Mouse (Mus musculus): ENCODE results near the gene Secisbp2l. TPM values are rescaled to one million over a fixed set of nuclear protein-coding genes. Genes with fewer than 3 reads are reported as not detected.

Gene Secisbp2l
- total RNA-seq, 2 experiments from 2014 or later, result 10.5 to 13.8 TPM

DNA sequence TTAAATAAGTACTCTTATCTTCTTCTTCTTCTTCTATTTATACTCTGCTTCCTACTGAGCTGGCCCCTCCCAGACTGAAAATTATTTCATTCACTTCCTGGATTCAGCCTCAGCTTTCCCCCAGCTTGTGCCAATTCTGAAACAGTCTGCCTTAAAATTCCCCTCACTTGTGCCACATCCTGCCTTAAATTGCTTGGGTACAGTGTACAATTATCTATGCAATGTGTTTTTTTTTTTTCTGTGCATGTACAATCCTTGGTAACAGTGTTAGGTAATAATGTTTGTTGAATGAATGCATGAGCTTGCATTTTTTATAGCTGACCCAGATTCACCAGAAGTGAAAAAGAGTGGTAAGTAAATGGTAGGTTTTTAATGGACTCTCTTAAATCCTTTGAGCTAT lies 5.7 kb upstream of the Secisbp2l start:
- no peak for ATAC-seq (replicated peaks; ENCODE audit: low FRiP score, low TSS enrichment, poor library complexity, severe bottlenecking)

- no peak for ATAC-seq (replicated peaks; ENCODE audit: low FRiP score, low TSS enrichment, poor library complexity, severe bottlenecking)
Measured at GRCm38 (mm10) chr2:125785021-125785420, 2.4 kb upstream of the Secisbp2l start.

GRCm38 (mm10) chr2:125784392-125784791 lies 1.7 kb upstream of the Secisbp2l start:
- ATAC-seq (replicated peaks; ENCODE audit: low FRiP score, low TSS enrichment, poor library complexity, severe bottlenecking), result no peak

GRCm38 (mm10) chr2:125783868-125784267 lies 1.2 kb upstream of the Secisbp2l start:
- no peak for ATAC-seq (replicated peaks; ENCODE audit: low FRiP score, low TSS enrichment, poor library complexity, severe bottlenecking)

- ATAC-seq (replicated peaks; ENCODE audit: low FRiP score, low TSS enrichment, poor library complexity, severe bottlenecking), result no peak
Measured at GRCm38 (mm10) chr2:125781978-125782718, 522 bp downstream of the Secisbp2l start.

- ATAC-seq (replicated peaks; ENCODE audit: low FRiP score, low TSS enrichment, poor library complexity, severe bottlenecking), result no peak
Measured at GRCm38 (mm10) chr2:125781006-125781405, 1.7 kb downstream of the Secisbp2l start.

GRCm38 (mm10) chr2:125778380-125778779 lies 4.3 kb downstream of the Secisbp2l start:
- no peak for ATAC-seq (replicated peaks; ENCODE audit: low FRiP score, low TSS enrichment, poor library complexity, severe bottlenecking)

GRCm38 (mm10) chr2:125777018-125777417 lies 5.7 kb downstream of the Secisbp2l start:
- no peak for ATAC-seq (replicated peaks; ENCODE audit: low FRiP score, low TSS enrichment, poor library complexity, severe bottlenecking)

DNA sequence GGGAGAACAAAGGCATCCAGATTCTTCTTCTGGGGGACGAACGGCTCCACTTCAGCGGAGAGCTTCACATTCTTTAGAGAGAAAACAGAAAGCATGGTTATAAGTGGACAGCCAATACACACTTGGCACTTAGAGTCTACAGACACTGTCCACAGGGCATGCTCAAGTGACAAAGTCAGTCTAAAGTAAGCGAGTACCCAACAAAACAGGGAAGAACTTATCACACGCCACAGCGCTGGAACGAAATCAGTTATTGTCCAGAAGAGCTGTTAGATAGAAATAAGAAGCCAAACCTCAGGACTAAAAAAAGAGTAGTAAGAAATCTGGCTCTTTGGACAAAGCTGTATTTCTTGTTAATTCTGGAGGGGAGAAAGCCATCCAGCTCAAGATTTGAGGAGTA lies 7.0 kb downstream of the Secisbp2l start:
- peak; percentile 61 for ATAC-seq (replicated peaks; ENCODE audit: low FRiP score, low TSS enrichment, poor library complexity, severe bottlenecking)

DNA sequence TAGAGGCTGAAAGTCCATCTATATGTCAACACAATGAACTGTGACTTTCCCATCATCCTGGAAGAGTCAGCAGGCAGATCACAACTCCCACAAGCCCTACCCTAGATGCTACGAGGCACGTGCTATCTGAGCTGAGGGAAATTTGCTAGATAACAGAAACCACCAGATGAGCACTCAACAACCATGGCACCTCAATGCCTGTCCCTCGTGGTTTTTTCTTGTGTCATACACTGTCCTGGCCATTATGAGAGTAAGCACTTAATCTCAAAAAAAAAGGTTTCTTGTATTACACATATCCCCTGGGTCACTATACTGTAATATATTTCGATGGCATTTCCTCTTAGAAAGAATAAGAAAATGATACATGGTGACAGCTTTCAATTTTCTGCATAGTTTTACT lies 7.8 kb downstream of the Secisbp2l start:
- 0 out of 2 replicates have a peak, but pooled peaks have one; percentile 52 for ATAC-seq (replicated peaks; ENCODE audit: low FRiP score, low TSS enrichment, poor library complexity, severe bottlenecking)

- peak; percentile 67; the same call in 1 of the 2 replicates for ATAC-seq (replicated peaks; ENCODE audit: low FRiP score, low TSS enrichment, poor library complexity, severe bottlenecking)
Measured at GRCm38 (mm10) chr2:125765029-125765428, 17.6 kb downstream of the Secisbp2l start.

GRCm38 (mm10) chr2:125764531-125764930 lies 18.1 kb downstream of the Secisbp2l start:
- no peak for ATAC-seq (replicated peaks; ENCODE audit: low FRiP score, low TSS enrichment, poor library complexity, severe bottlenecking)

DNA sequence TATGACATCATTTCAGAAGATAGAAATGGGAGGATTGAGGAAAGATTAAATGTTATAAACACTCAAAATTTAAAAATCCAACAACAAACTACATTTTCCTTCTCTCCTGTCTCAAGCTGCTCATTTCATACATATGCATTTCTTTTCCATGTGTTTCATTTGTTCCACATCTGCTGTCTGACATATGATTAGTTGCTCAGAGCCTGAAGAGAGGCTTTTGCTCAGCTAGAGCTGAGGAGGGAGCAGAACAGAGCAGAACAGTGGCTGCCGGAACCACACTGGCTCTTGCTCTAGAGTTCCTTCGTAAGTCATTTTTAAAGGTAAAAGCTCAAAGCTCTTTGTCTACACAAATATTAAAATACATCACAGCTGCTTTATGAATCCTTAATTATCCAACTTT lies 33.3 kb downstream of the Secisbp2l start:
- no peak for ATAC-seq (replicated peaks; ENCODE audit: low FRiP score, low TSS enrichment, poor library complexity, severe bottlenecking)

- no peak for ATAC-seq (replicated peaks; ENCODE audit: low FRiP score, low TSS enrichment, poor library complexity, severe bottlenecking)
Measured at GRCm38 (mm10) chr2:125739338-125739737, 43.3 kb downstream of the Secisbp2l start.

GRCm38 (mm10) chr2:125738718-125739117 lies 44.0 kb downstream of the Secisbp2l start:
- no peak for ATAC-seq (replicated peaks; ENCODE audit: low FRiP score, low TSS enrichment, poor library complexity, severe bottlenecking)

DNA sequence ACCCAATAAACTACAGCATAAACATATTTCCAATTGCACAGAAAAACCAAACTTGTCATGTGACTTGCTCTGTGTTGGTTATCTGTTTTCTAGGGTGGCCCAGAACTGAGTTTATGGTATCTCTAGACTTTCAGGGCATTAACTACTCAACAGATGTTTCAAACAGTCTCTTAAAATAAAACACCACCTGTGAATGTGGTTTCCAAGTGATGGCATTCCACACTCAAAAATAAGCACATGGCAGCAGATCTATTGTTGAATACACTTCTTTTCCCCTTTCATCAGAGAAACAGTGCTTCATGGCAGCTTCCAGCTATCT lies 46.7 kb downstream of the Secisbp2l start:
- ATAC-seq (replicated peaks; ENCODE audit: low FRiP score, low TSS enrichment, poor library complexity, severe bottlenecking), result peak; percentile 69

- 0 out of 2 replicates have a peak, but pooled peaks have one; percentile 5 for ATAC-seq (replicated peaks; ENCODE audit: low FRiP score, low TSS enrichment, poor library complexity, severe bottlenecking)
Measured at GRCm38 (mm10) chr2:125735333-125736024, 47.2 kb downstream of the Secisbp2l start.

DNA sequence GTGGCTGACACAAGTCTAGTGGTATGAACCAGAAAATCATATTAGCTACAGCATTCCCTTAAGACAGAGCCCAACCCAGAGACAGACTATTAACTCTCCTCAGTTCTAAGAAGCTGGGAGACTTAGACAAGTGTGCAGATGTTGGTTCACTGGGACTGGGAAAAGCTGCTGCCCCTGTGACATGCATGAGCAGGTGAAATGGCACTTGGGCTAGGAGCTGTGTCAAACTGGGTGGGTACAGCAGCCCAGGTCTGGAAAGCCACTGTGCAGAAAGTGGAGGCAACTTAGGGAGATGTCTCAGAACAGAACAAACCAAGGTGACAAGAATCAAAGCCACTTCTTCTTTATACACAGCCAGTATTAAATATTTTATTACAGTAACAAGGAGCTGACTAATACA lies 47.9 kb downstream of the Secisbp2l start:
- ATAC-seq (replicated peaks; ENCODE audit: low FRiP score, low TSS enrichment, poor library complexity, severe bottlenecking), result no peak

DNA sequence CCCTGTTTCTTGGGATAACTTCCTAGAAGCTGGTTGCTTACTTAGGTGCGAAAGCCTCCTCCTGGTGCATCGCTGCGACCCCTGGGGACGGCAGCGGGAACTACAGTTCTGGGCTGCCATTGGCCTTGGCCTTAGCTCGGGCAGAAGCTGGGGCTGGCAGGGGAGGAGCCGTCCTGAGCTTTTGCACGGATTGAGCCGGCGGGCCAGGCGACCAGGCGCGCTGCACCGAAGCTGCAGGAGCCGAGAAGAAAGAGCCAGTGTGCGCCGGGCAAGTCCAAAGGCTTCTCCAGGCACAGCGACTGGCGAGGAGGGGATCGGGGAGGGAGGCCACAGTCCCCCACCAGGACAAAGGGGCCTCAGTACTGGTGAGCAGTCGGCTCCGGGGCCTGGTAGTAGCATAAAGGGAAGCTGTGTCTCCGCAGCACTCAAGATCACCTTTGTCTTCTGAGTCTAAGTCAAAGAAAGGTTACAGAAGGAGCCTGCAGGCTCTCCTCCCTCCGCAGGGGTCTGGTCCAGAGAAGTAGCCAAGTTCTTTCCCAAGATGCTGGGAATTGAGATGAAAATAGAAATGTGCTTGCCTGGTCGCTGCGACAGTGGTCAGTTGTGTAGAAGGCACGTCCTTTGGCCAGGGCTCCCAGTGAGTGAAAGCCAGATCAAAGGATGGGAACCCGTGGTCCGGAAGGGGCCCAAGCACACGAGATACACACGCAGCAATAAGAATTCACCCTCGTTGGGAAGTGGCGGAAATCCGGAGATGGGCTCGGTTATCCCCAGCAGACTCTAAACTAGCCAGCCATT lies 50.7 kb downstream of the Secisbp2l start:
- peak; percentile 85 for ATAC-seq (replicated peaks; ENCODE audit: low FRiP score, low TSS enrichment, poor library complexity, severe bottlenecking)

DNA sequence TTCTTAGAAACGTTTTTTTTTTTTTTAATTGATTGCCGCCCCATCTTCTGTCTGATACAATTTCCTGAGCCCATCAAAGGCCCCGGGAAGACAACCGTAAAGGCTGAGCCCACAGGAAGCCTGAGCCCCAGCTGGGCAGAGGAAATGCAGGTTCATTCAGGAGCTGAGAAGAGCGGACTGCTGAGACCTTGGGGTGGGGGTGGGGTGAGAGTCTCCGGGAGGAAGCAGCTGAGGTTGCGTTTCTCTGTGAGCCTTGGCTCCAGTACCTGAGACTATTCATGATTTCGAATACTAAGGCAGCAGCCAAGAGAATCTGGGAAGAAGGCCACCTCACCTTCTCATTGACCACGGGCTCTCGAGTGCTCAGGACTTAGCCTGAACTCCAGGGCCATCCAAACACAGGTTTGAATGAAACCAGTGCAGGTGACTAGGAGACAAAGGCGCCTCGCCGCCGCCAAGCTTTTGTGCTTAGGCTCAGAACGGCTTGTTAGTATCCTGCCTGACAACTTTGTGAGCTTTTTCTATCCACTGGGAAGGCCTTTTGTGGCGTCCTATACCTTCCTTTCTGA lies 58.0 kb downstream of the Secisbp2l start:
- ATAC-seq (replicated peaks; ENCODE audit: low FRiP score, low TSS enrichment, poor library complexity, severe bottlenecking), result no peak

Measured in megakaryocyte-erythroid progenitor cell, adult 5-6 weeks (primary cell).